Mouse (Mus musculus): ENCODE measurements at regions not wholly inside any gene's neighbourhood (a gene's known extent, or its start where the extent isn't known, plus 50 kb on each side); places are given as distances from the start of the nearest gene placed in this dataset.

DNA sequence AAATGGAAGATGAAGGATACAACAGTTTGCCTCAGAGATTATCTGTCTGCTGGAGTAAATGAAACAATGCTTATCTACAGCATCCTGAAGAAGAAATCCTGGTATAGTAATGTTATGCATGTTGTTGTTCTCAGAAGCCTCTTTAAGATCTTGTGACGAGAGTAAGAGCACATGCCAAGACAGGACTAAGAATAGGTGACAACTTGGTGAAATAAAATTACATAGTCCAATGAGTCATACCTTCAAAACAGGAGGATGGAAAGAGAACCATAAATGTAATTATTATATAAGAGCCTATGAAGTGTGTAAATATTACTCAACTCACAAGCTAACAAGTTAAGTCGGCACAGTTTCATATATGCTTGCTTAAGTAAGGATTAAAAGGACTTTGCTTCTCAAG, 239.4 kb upstream of the Apob start:
- no peak for TF ChIP-seq CTCF (IDR thresholded peaks at IDR 0.05; ENCODE audit: low read depth)
- no peak for TF ChIP-seq EP300 (IDR thresholded peaks at IDR 0.05; ENCODE audit: low read depth)
